Mouse (Mus musculus): ENCODE results near the gene Unc5a. TPM values are rescaled to one million over a fixed set of nuclear protein-coding genes. Genes with fewer than 3 reads are reported as not detected.

Unc5a gene
- total RNA-seq, 2 experiments from 2014 or later: 136 to 142 TPM

Other genes starting within 250 kb of the Unc5a start
- gene Cdhr2, start 247.9 kb upstream of the Unc5a start, total RNA-seq (2021): under 1 TPM in 1 of 2 experiments, not detected in 1; 0.22 TPM
- gene Gprin1, start 199.5 kb upstream of the Unc5a start, total RNA-seq (2021): 100 to 1,000 TPM; 135 to 142 TPM
- 100 to 1,000 TPM; 602 to 611 TPM for gene Sncb, start 182.8 kb upstream of the Unc5a start, total RNA-seq (2021)
- gene Eif4e1b, start 165.4 kb upstream of the Unc5a start, total RNA-seq (2021): not detected
- 100 to 1,000 TPM in 1 of 2 experiments, 10 to 100 TPM in 1; 83.4 to 109 TPM for gene Tspan17, start 160.0 kb upstream of the Unc5a start, total RNA-seq (2021)
- 1 to 10 TPM; 1.3 to 2.1 TPM for gene Hk3, start 72.0 kb downstream of the Unc5a start, total RNA-seq (2021)
- gene Uimc1, start 150.9 kb downstream of the Unc5a start, total RNA-seq (2021): 10 to 100 TPM; 21.9 to 26.7 TPM
- gene Zfp346, start 155.9 kb downstream of the Unc5a start, total RNA-seq (2021): 10 to 100 TPM; 36.9 to 45.0 TPM
- gene Gm17617, start 184.1 kb downstream of the Unc5a start, total RNA-seq (2021): not detected
- under 1 TPM; 0.20 to 0.43 TPM for gene Fgfr4, start 203.2 kb downstream of the Unc5a start, total RNA-seq (2021)

Measured in layer of hippocampus, postnatal 36 days (tissue).